Mouse (Mus musculus): ENCODE measurements around the gene Fgf18.

GRCm38 (mm10) chr11:33146143-33146497 lies 1.1 kb downstream of the Fgf18 start:
- TF ChIP-seq CTCF (IDR thresholded peaks at IDR 0.05; ENCODE audit: extremely low read depth, insufficient read depth, insufficient read length, insufficient replicate concordance): no peak
- no peak for TF ChIP-seq POLR2A (IDR thresholded peaks at IDR 0.05; ENCODE audit: low read depth, low read length)
